Mouse (Mus musculus): Measurements from ENCODE around the gene Zfand2a.

Zfand2a gene

GRCm38 (mm10) chr5:139429818-139430341, 54.5 kb downstream of the Zfand2a start:
- no peak for DNase-seq (ENCODE audit: low read depth, low spot score)

DNA sequence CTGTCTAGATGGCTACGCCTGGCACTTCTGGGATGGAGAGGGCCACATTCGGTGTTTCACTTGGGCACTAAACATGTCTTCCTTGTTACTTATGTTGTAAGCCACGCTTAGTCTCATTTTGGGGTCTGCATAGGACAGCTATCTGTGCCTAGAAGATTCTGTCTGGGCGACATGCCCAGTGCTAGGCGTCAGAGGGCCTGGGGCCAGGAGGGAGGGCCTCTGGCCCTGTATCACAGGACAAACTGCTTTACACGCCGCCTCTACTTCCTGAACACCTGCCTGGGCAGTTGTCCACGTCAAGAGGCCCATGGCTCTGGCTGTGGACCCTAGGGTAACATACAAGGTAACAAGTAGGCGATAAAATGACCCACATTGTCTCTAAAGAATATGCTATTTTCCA, 56.4 kb downstream of the Zfand2a start:
- DNase-seq (ENCODE audit: low read depth, low spot score): no peak

- no peak for DNase-seq (ENCODE audit: low read depth, low spot score)
These were observed 57.3 kb downstream of the Zfand2a start for GRCm38 (mm10) chr5:139427001-139427400.

DNA sequence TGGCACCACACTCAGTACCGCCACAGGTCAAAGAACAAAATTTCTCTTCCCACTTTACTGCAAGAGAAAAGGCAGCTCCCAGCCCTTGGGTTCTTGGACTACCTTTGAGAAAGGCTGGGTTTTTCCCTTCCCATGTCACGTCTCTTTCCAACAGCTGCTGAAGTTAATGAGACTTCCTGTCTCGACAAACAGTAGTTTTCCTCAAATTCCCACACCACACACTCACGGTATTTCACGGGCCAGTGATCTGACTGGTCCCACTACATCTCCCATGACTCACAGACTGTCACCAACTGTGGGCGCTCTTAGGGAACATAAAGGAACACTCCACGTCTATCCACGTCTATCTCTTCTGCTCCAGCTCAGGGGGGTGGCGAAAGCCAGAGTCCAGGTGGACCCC, 59.2 kb downstream of the Zfand2a start:
- DNase-seq (ENCODE audit: low read depth, low spot score): no peak

DNA sequence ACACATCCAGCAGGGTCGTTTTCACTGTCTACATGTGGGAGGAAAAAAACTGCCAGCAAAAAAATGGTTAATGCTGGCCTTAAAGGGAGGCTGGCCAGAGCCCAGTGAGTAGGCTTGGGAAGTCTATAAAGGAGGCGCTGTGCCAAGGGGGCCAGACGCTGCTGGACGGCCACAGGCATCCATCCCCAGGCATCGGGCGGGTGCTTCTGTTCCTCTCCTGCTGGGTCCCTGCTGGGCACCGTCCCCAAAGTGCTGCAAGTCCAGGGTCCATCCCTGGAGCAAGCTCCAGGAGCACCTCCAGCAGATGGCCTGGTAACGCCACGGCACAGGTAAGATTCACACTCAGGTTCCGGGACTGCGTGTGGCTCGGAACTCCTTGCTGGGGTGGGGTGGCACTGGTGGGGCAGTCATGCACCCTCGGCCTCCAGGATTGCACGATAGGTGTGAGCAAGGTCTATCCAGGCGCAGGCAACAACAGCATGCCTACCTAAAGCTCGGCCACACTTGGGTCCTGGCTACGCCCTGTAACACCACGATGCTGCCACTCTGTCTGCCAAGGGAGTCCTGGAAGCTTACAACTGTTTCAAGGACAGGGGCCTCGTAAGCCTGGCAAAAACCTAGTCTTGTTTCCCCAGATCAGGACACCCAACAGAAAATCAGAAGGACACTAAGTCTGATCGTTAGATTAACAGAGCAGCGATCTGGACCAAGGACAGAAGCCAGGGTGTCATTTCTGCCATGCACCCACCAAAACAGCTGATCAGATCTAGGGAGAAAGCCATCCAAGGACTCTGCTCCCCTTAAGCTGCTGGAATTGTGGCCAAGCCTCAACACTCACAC, 61.1 kb downstream of the Zfand2a start, which contains the start of gene Gper1:
TSS of gene Gper1 (plus strand) at position 126 of the 840 bp plus-strand sequence.
- peak; percentile 13 for DNase-seq (ENCODE audit: low read depth, low spot score)

Measured in retina, postnatal 7 days (tissue).